Mouse (Mus musculus): ENCODE measurements around the gene Elovl6. TPM values are rescaled to one million over a fixed set of nuclear protein-coding genes. Genes with fewer than 3 reads are reported as not detected.

Elovl6 gene
- polyA plus RNA-seq, 1 experiment from 2014 or later, result 48.7 TPM

GRCm38 (mm10) chr3:129509725-129510124, 22.4 kb upstream of the Elovl6 start:
- ATAC-seq (replicated peaks; ENCODE audit: insufficient number of reproducible peaks, low FRiP score, low TSS enrichment, low read depth) (no peak), DNase-seq (ENCODE audit: low spot score) (no peak)
- Histone ChIP-seq H3K4me3 (ENCODE audit: low read depth, low read length) (no peak overlapping the region), H3K9me3 (replicated peaks; ENCODE audit: control insufficient read depth, low read length) (no peaks in the 10 kb centered on the region), H3K9ac (replicated peaks; ENCODE audit: low read length) (no peak overlapping the region), H3K27me3 (ENCODE audit: control insufficient read depth, insufficient read depth, low read length) (no peaks in the 10 kb centered on the region), H3K4me2 (ENCODE audit: low read depth, low read length) (no peak overlapping the region), H3K36me3 (replicated peaks; ENCODE audit: control insufficient read depth, insufficient read depth, low read depth, low read length) (no peaks in the 10 kb centered on the region), H3K27ac (replicated peaks; ENCODE audit: low read depth, low read length) (no peak overlapping the region), H3K4me1 (ENCODE audit: control insufficient read depth, insufficient read depth, low read length) (no peaks in the 10 kb centered on the region)
- WGBS, result 84% methylated on average over 10 of the region's 10 CpGs

- H3K4me1 ChIP-seq (ENCODE audit: control insufficient read depth, insufficient read depth, low read length), result no peaks in the 10 kb centered on the region
- H3K36me3 ChIP-seq (replicated peaks; ENCODE audit: control insufficient read depth, insufficient read depth, low read depth, low read length), result no peaks in the 10 kb centered on the region
- H3K4me2 ChIP-seq (ENCODE audit: low read depth, low read length), result no peak overlapping the region
- H3K27me3 ChIP-seq (ENCODE audit: control insufficient read depth, insufficient read depth, low read length), result no peaks in the 10 kb centered on the region
- DNase-seq (ENCODE audit: low spot score) (no peak), ATAC-seq (replicated peaks; ENCODE audit: insufficient number of reproducible peaks, low FRiP score, low TSS enrichment, low read depth) (no peak)
- no peak overlapping the region for H3K27ac ChIP-seq (replicated peaks; ENCODE audit: low read depth, low read length)
- no peak overlapping the region for H3K4me3 ChIP-seq (ENCODE audit: low read depth, low read length)
- H3K9ac ChIP-seq (replicated peaks; ENCODE audit: low read length), result no peak overlapping the region
- 92% methylated on average over 3 of the region's 3 CpGs for WGBS
- H3K9me3 ChIP-seq (replicated peaks; ENCODE audit: control insufficient read depth, low read length), result no peaks in the 10 kb centered on the region
Observed at GRCm38 (mm10) chr3:129515863-129516436, 16.2 kb upstream of the Elovl6 start.

GRCm38 (mm10) chr3:129520499-129520898, 11.7 kb upstream of the Elovl6 start:
- Histone ChIP-seq H3K4me2 (ENCODE audit: low read depth, low read length) (no peak overlapping the region), H3K4me1 (ENCODE audit: control insufficient read depth, insufficient read depth, low read length) (no peaks in the 10 kb centered on the region), H3K9me3 (replicated peaks; ENCODE audit: control insufficient read depth, low read length) (no peaks in the 10 kb centered on the region), H3K9ac (replicated peaks; ENCODE audit: low read length) (no peak overlapping the region), H3K27ac (replicated peaks; ENCODE audit: low read depth, low read length) (no peak overlapping the region), H3K36me3 (replicated peaks; ENCODE audit: control insufficient read depth, insufficient read depth, low read depth, low read length) (no peaks in the 10 kb centered on the region), H3K4me3 (ENCODE audit: low read depth, low read length) (no peak overlapping the region), H3K27me3 (ENCODE audit: control insufficient read depth, insufficient read depth, low read length) (no peaks in the 10 kb centered on the region)
- 80% methylated on average over 4 of the region's 4 CpGs for WGBS
- ATAC-seq (replicated peaks; ENCODE audit: insufficient number of reproducible peaks, low FRiP score, low TSS enrichment, low read depth) (no peak), DNase-seq (ENCODE audit: low spot score) (no peak)

GRCm38 (mm10) chr3:129523456-129524143, 8.6 kb upstream of the Elovl6 start:
- no peak overlapping the region for H3K9ac ChIP-seq (replicated peaks; ENCODE audit: low read length)
- no peak overlapping the region for H3K4me3 ChIP-seq (ENCODE audit: low read depth, low read length)
- 90% methylated on average over 10 of the region's 10 CpGs for WGBS
- no peaks in the 10 kb centered on the region for H3K27me3 ChIP-seq (ENCODE audit: control insufficient read depth, insufficient read depth, low read length)
- H3K9me3 ChIP-seq (replicated peaks; ENCODE audit: control insufficient read depth, low read length), result no peaks in the 10 kb centered on the region
- H3K27ac ChIP-seq (replicated peaks; ENCODE audit: low read depth, low read length), result no peak overlapping the region
- ATAC-seq (replicated peaks; ENCODE audit: insufficient number of reproducible peaks, low FRiP score, low TSS enrichment, low read depth), result no peak
- no peak for DNase-seq (ENCODE audit: low spot score)
- no peaks in the 10 kb centered on the region for H3K4me1 ChIP-seq (ENCODE audit: control insufficient read depth, insufficient read depth, low read length)
- H3K36me3 ChIP-seq (replicated peaks; ENCODE audit: control insufficient read depth, insufficient read depth, low read depth, low read length), result no peaks in the 10 kb centered on the region
- no peak overlapping the region for H3K4me2 ChIP-seq (ENCODE audit: low read depth, low read length)

GRCm38 (mm10) chr3:129527046-129527445, 5.1 kb upstream of the Elovl6 start:
- no peak overlapping the region for H3K4me3 ChIP-seq (ENCODE audit: low read depth, low read length)
- H3K9ac ChIP-seq (replicated peaks; ENCODE audit: low read length), result no peak overlapping the region
- 86% methylated on average over 3 of the region's 3 CpGs for WGBS
- no peak for ATAC-seq (replicated peaks; ENCODE audit: insufficient number of reproducible peaks, low FRiP score, low TSS enrichment, low read depth)
- H3K9me3 ChIP-seq (replicated peaks; ENCODE audit: control insufficient read depth, low read length), result no peaks in the 10 kb centered on the region
- DNase-seq (ENCODE audit: low spot score), result no peak
- H3K4me2 ChIP-seq (ENCODE audit: low read depth, low read length), result no peak overlapping the region
- H3K27me3 ChIP-seq (ENCODE audit: control insufficient read depth, insufficient read depth, low read length), result no peaks in the 10 kb centered on the region
- no peaks in the 10 kb centered on the region for H3K36me3 ChIP-seq (replicated peaks; ENCODE audit: control insufficient read depth, insufficient read depth, low read depth, low read length)
- H3K4me1 ChIP-seq (ENCODE audit: control insufficient read depth, insufficient read depth, low read length), result no peaks in the 10 kb centered on the region
- no peak overlapping the region for H3K27ac ChIP-seq (replicated peaks; ENCODE audit: low read depth, low read length)

GRCm38 (mm10) chr3:129529311-129529710, 2.8 kb upstream of the Elovl6 start:
- Histone ChIP-seq H3K27me3 (ENCODE audit: control insufficient read depth, insufficient read depth, low read length) (no peaks in the 10 kb centered on the region), H3K9ac (replicated peaks; ENCODE audit: low read length) (no peak overlapping the region), H3K4me3 (ENCODE audit: low read depth, low read length) (no peak overlapping the region), H3K9me3 (replicated peaks; ENCODE audit: control insufficient read depth, low read length) (no peaks in the 10 kb centered on the region), H3K36me3 (replicated peaks; ENCODE audit: control insufficient read depth, insufficient read depth, low read depth, low read length) (no peaks in the 10 kb centered on the region), H3K27ac (replicated peaks; ENCODE audit: low read depth, low read length) (no peak overlapping the region), H3K4me2 (ENCODE audit: low read depth, low read length) (no peak overlapping the region), H3K4me1 (ENCODE audit: control insufficient read depth, insufficient read depth, low read length) (no peaks in the 10 kb centered on the region)
- DNase-seq (ENCODE audit: low spot score), result no peak
- 52% methylated on average over 3 of the region's 3 CpGs for WGBS
- no peak for ATAC-seq (replicated peaks; ENCODE audit: insufficient number of reproducible peaks, low FRiP score, low TSS enrichment, low read depth)

GRCm38 (mm10) chr3:129530461-129530860, 1.7 kb upstream of the Elovl6 start:
- no peak overlapping the region for H3K4me3 ChIP-seq (ENCODE audit: low read depth, low read length)
- no peaks in the 10 kb centered on the region for H3K9me3 ChIP-seq (replicated peaks; ENCODE audit: control insufficient read depth, low read length)
- H3K4me1 ChIP-seq (ENCODE audit: control insufficient read depth, insufficient read depth, low read length), result peaks cover 6% of the 10 kb centered on the region
- no peak for DNase-seq (ENCODE audit: low spot score)
- H3K27ac ChIP-seq (replicated peaks; ENCODE audit: low read depth, low read length), result no peak overlapping the region
- no peak overlapping the region for H3K4me2 ChIP-seq (ENCODE audit: low read depth, low read length)
- H3K27me3 ChIP-seq (ENCODE audit: control insufficient read depth, insufficient read depth, low read length), result no peaks in the 10 kb centered on the region
- no peak for ATAC-seq (replicated peaks; ENCODE audit: insufficient number of reproducible peaks, low FRiP score, low TSS enrichment, low read depth)
- no peaks in the 10 kb centered on the region for H3K36me3 ChIP-seq (replicated peaks; ENCODE audit: control insufficient read depth, insufficient read depth, low read depth, low read length)
- 95% methylated on average over 6 of the region's 6 CpGs for WGBS
- no peak overlapping the region for H3K9ac ChIP-seq (replicated peaks; ENCODE audit: low read length)

GRCm38 (mm10) chr3:129532865-129533742, 949 bp downstream of the Elovl6 start:
- peak; percentile 62 for DNase-seq (ENCODE audit: low spot score)
- Histone ChIP-seq H3K4me1 (ENCODE audit: control insufficient read depth, insufficient read depth, low read length) (peaks cover 6% of the 10 kb centered on the region), H3K27ac (replicated peaks; ENCODE audit: low read depth, low read length) (peak overlapping the region; percentile 98), H3K9me3 (replicated peaks; ENCODE audit: control insufficient read depth, low read length) (no peaks in the 10 kb centered on the region), H3K4me3 (ENCODE audit: low read depth, low read length) (peak overlapping the region; percentile 81), H3K27me3 (ENCODE audit: control insufficient read depth, insufficient read depth, low read length) (no peaks in the 10 kb centered on the region), H3K36me3 (replicated peaks; ENCODE audit: control insufficient read depth, insufficient read depth, low read depth, low read length) (no peaks in the 10 kb centered on the region), H3K4me2 (ENCODE audit: low read depth, low read length) (peak overlapping the region; percentile 70), H3K9ac (replicated peaks; ENCODE audit: low read length) (peak overlapping the region; percentile 95)
- ATAC-seq (replicated peaks; ENCODE audit: insufficient number of reproducible peaks, low FRiP score, low TSS enrichment, low read depth), result peak; percentile 22
- under 1% methylated on average over 38 of the region's 40 CpGs for whole genome bisulfite sequencing

Measured in embryonic facial prominence, embryonic 11.5 days (tissue).